Mouse (Mus musculus) thymus, postnatal 0 days (tissue): ENCODE results near the gene Cfap99. TPM values are rescaled to one million over a fixed set of nuclear protein-coding genes. Genes with fewer than 3 reads are reported as not detected.

ENCODE experiments used
- DNase-seq: peaks from one replicate; pipeline ENCODE4 v3.0.0-alpha.2; 2015; ENCODE audit warnings: low spot score
- polyA plus RNA-seq: library from polyadenylated mRNA; unstranded; fragments of >200 nt; fragmentation: Nextera tagmentation; extraction: Ambion mirVana; gene quantifications from 2 replicates; pipeline ENCODE4 v1.2.1, GENCODE M21; 2015

The Cfap99 gene
- not detected in 2 replicates for polyA plus RNA-seq

DNA sequence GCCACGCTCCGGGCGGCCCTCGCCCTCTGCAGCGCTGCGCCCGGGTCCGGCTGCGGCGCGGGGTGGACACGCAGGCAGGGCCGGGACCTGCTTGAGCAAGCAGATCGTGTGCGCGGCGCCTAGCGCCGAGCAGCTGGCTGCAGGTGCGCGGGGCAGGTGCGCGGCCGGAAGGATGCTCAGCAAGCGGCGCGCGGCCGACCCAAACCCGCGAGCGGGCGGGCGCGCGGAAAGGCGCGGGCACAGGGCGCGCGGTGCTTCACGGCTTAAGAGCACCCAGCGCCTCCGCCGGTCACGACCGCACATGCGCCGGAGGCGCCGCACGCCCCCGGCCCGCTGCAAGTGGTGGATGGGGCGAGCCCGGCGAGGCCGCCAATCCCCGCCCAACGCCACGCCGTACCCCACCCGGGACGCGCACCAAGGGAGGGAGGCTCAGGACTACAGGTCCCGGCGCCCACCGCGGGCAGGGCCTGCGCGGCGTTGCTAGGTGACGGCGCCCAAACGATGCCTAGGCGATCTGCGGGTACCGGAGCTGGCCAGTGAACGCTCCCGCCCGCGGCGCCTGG lies at the start of gene Cfap99, which contains the start of gene Zfyve28:
Gene Cfap99 (plus strand): TSS at position 447 of the 563 bp plus-strand sequence.
Gene Zfyve28 (minus strand): TSS at position 296 of the 563 bp plus-strand sequence.
- peak; percentile 79 for DNase-seq

GRCm38 (mm10) chr5:34242224-34242963 lies 46.0 kb upstream of the Cfap99 start:
- peak; percentile 74 for DNase-seq

- no peak for DNase-seq
Measured at GRCm38 (mm10) chr5:34243062-34243461, 45.3 kb upstream of the Cfap99 start.

DNA sequence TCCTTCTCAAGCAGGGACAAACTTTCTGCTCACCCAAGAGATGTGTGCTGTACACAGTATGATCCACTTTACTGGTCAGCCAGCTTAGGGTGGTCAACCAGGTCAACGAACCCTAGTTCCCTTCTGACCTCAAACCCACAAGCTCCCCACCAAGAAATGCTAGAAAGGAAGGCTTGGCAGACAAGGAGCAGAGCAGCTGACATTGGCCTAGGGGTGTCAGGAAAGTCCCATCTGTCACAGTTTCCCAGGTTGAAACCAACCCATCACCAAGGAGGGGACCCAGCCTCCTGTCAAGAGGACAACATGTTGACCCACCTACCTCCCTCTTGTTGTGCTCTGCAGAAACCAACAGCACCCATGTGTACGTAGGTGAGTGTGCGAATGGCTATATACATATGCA lies 42.0 kb upstream of the Cfap99 start:
- no peak for DNase-seq

DNA sequence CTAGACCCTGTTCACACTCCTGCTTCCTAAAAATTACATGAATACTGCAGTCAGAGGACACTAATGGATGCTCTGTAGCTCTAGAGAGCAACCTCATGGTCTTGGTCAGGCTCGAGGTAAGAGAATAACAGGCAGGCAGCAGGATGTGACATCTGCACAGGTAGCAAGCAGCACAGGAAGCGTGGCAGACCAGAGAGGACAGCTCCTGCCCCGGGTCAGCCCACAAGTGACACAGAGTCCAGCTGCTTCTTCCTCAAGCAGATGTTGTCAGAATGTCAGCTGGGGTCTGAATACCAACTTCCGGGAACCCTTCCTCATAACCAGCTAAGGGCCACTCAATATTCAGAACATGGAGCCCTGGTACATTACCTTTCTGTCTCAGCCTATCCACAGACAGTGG lies 39.3 kb upstream of the Cfap99 start:
- peak; percentile 62 for DNase-seq

GRCm38 (mm10) chr5:34250090-34250489 lies 38.3 kb upstream of the Cfap99 start:
- DNase-seq, result peak; percentile 44

- no peak for DNase-seq
Measured at GRCm38 (mm10) chr5:34251794-34252193, 36.6 kb upstream of the Cfap99 start.

GRCm38 (mm10) chr5:34252307-34252966 lies 36.0 kb upstream of the Cfap99 start:
- peak; percentile 64 for DNase-seq

DNA sequence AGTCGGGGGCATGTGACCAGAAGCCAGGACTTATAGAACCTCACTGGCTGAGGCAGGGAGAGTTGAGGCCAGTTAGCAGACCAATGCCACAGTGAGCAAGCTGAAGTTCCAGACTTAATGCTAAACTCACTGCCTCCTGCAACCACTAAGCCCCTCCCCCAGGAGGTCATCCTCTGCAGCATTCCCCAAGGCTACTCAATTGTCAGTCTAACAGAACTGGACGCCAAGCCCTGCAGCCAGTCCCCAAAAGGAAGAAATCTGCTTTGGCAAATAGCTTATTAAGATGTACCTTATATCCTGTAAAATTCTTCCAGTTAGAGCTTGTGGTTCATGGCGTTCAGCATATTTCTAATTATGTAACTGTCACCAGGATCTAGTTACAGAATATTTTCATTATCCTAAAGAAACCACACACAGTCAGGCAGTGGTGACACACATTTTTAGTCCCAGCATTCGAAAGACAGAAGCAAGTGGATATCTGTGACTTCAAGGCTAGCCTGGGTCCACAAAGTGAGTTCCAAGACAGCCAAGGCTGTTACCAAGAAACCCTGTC lies 35.4 kb upstream of the Cfap99 start:
- DNase-seq, result no peak

DNA sequence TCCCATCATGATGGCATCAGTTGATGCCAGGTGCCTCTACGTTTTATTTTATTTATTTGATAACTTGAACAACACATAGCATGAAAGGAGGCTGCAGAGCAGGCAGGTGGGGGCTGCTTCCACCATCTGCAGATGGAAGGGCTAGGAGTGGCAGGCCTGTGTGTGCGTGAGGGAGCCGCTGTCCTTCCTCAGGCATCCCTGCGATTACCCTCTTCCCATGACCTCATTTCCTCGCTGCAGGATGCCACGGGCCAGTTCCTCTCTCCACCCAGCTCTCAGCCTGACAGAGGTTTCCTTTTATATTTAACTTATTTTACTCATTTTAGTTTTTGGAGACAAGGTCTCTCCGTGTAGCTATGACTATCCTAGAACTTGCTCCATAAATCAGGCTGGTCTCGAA lies 34.1 kb upstream of the Cfap99 start:
- peak; percentile 24 for DNase-seq

- DNase-seq, result peak; percentile 68
Measured at GRCm38 (mm10) chr5:34255189-34255588, 33.2 kb upstream of the Cfap99 start.

DNA sequence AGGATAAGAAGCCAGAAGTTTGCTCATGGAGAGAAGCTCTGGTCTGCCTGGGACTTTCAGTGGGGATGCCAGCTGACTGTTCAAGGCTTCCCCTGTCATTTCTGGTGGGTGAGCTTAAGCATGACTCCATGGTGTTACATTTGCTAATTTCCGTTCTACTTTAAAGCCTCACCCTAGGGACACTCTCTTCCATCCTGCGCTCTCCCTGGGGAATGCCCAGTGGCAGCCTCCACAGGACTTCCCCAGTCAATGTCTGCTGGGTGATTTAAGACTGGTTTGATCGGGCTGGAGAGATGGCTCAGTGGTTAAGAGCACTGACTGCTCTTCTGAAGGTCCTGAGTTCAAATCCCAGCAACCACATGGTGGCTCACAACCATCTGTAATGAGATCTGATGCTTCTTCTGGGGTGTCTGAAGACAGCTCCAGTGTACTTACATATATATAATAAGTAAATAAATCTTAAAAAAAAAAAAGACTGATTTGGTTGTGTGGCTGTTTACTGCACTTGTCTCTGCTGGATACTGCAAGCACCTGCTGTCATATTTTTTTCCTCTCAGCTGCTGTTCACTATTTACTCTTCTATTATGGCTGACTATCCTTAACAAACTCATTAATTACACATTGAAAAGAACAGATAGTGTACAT lies 29.1 kb upstream of the Cfap99 start:
- DNase-seq, result no peak

DNA sequence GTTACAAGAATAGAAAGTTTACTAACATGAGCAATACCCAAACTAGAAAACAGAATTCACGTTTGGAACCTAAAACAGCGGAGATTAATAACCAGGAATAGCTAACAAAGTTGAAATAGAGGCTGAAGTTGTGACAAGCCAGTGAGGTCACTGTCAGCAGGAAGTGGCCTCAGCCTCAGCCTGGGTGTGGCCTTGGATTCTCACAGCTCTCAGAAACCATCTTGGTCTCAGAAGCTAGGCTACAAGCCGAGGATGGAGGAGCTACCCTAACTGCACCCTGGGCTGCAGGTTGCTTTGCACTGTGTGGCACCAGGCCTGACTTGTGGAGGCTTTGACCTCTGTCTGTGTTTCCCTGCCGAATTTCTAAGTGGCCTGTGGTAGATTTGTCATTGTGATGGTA lies 22.3 kb upstream of the Cfap99 start:
- no peak for DNase-seq

GRCm38 (mm10) chr5:34269197-34269920 lies 19.0 kb upstream of the Cfap99 start:
- DNase-seq, result no peak

DNA sequence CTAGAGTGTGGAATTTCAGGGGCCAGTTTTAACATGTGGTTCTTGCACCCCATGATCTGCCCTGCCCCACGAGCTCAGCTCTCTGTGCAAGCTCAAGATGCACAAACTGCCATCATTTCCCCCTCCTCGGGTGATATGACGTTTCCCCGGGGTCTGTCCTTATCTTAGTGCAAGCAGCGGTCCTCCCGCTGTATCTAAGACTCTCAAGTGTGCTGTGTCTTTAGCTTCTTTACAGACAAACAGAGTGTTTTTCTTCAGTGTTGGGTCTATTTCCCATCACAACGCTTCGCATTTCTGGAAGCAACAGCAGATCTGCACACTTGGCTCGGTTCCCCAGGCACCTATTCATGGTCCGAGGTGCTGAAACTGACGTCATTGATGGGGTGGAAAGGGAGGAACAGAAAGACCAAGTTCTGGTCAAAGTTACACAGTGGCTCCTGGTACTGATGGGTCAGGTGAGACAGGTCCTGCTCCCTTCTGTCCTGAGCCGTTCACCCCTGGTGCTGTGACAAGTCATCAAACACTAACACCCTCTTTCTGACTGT lies 18.4 kb upstream of the Cfap99 start:
- DNase-seq, result no peak

- peak; percentile 70 for DNase-seq
Measured at GRCm38 (mm10) chr5:34271743-34272142, 16.7 kb upstream of the Cfap99 start.

GRCm38 (mm10) chr5:34273251-34273681 lies 15.1 kb upstream of the Cfap99 start:
- DNase-seq, result no peak

DNA sequence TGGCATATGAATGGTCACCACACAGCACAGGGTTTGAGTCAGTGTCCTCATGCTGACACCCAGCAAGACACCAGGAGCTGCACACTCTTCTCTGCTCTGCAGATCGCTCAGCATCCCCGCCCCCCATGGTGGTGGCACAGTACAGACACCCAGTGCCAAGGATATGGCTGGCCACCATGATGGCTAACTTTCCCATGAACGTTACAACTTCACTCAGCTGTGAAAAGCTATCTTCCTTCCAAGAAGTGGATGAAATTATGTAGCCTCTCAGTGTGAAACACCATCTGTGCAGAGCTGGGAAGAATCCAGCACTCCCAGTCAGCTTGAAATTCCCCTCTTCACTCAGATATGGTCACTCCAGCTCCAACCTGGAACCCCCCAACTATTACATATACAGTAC lies 14.1 kb upstream of the Cfap99 start:
- no peak for DNase-seq

DNA sequence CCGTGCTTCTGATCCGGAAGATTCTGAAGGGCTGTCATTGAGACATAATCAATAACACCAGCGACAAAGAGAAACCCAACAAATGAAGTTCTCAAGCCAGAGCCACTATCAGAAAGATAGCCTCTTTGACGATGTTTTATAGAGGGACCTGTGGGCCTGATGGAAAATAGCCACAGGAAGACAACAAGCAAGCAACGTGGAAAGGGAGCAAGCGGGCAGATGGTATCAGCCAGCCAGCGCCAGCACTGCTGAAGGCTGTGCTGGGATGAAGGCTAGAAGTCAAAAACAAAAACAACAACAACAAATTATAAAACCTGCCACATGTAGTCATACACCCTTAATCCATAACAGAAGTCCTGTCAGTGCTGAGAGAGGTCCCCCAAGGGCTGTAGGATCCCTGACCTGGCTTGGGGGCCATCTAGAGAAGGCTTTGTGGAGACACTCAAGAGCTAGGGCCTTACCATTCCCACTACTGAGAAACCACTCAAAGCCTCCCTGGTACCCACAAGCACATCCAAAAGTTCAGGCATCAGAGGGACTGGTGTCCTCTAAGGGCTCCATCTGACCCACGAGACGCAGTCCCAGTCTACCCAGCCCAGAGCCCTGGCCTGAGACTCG lies 13.6 kb upstream of the Cfap99 start:
- no peak for DNase-seq

GRCm38 (mm10) chr5:34276191-34276590 lies 12.2 kb upstream of the Cfap99 start:
- DNase-seq, result no peak
